Mouse (Mus musculus) layer of hippocampus, adult 6 months (tissue): ENCODE results near the gene Nop14. TPM values are rescaled to one million over a fixed set of nuclear protein-coding genes. Genes with fewer than 3 reads are reported as not detected.

Experiments used
- long read RNA-seq, 2 experiments: library from polyadenylated mRNA; unstranded; transcript quantifications; one replicate each; pipeline ENCODE4 v2.0.0; 2019 to 2020
- polyA plus RNA-seq: library from polyadenylated mRNA; unstranded; fragments of <200 nt; fragmentation: Nextera tagmentation; gene quantifications from 2 replicates; pipeline ENCODE4 v1.2.3, GENCODE M21; 2021

Gene Nop14
- 11.5 and 13.8 TPM in 2 replicates for polyA plus RNA-seq
- long read RNA-seq, experiment 1, partial matches to known transcripts = 22 of 26 reads
- long read RNA-seq, experiment 1, other reads (novel, unspliced or antisense) = 1 of 26 reads
- long read RNA-seq, experiment 2, transcript Nop14-201 (18 exons, 2,702 nt) = major isoform, 95 of 117 reads
- long read RNA-seq, experiment 2, partial matches to known transcripts = 12 of 117 reads
- long read RNA-seq, experiment 2, other reads (novel, unspliced or antisense) = 10 of 117 reads

GRCm38 (mm10) chr5:34659686-34660590 lies at the start of gene Nop14, which contains the start of gene Grk4:
TSS of gene Nop14 (minus strand) at chr5:34660148.
TSS of gene Grk4 (plus strand) at chr5:34660379.

GRCm38 (mm10) chr5:34636481-34637287 lies 23.3 kb downstream of the Nop14 start, which contains the start of gene Mfsd10:
TSS of gene Mfsd10 (minus strand) at chr5:34637212.

Other genes starting within 250 kb of the Nop14 start
- 8.4 and 9.0 TPM in 2 replicates for gene Tnip2, start 146.2 kb downstream of the Nop14 start, polyA plus RNA-seq
- gene Sh3bp2, start 134.3 kb downstream of the Nop14 start, polyA plus RNA-seq = 0.84 and 1.7 TPM in 2 replicates
- 93.0 and 95.9 TPM in 2 replicates for gene Add1, start 86.5 kb downstream of the Nop14 start, polyA plus RNA-seq
- gene Mfsd10, start 22.9 kb downstream of the Nop14 start, polyA plus RNA-seq = 18.3 and 18.4 TPM in 2 replicates
- 1.2 and 1.4 TPM in 2 replicates for gene Grk4, start 231 bp upstream of the Nop14 start, polyA plus RNA-seq
- gene Htt, start 101.6 kb upstream of the Nop14 start, polyA plus RNA-seq = 7.7 and 8.6 TPM in 2 replicates
- gene Msantd1, start 247.9 kb upstream of the Nop14 start, polyA plus RNA-seq = 3.0 and 4.1 TPM in 2 replicates